Mouse (Mus musculus): ENCODE measurements around the gene Clcn1. TPM values are rescaled to one million over a fixed set of nuclear protein-coding genes. Genes with fewer than 3 reads are reported as not detected.
A peak's percentile ranks its signal among the peaks of the same experiment; 100 is the strongest.

The Clcn1 gene
- polyA plus RNA-seq, 1 experiment from 2014 or later, result 0.73 TPM

DNA sequence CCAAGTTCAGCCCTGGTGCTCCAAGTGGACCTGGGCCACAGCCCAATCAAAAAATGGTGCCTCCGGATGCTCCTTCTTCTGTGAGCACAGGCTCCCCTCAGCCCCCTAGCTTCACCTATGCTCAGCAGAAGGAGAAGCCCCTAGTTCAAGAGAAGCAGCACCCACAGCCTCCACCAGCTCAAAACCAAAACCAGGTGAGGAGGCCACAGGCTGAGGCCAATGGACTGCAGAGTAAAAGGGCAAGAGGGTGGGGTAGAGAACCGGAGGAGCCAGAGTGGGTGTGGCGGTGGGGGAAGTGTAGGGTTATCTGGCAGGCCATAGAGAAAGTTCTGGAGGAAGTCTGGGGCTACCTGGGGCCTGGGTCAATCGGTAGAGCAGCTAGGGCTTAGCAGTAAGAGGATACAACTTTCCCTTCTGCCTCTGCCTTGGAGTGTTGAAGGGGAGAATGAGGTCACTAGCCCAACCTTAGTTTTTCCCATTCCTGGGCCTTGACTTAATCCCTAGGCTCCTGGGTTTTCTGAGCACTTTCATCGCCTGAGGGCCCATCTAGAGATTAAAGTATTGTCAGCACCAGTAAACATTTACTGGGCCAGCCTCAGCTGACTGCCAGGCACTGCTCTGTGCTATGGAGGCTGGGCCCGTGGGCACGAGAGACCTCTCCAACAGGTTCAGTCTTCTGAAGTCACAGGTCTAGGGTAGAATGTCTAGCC lies 65.4 kb downstream of the Clcn1 start:
- H3K4me2 ChIP-seq, result peak overlapping the region; percentile 99
- H3K9ac ChIP-seq, result peak overlapping the region; percentile 98
- H3K9me3 ChIP-seq (replicated peaks), result no peaks in the 10 kb centered on the region
- peaks cover 56% of the 10 kb centered on the region for H3K36me3 ChIP-seq
- 37% methylated on average over 7 of the region's 7 CpGs for WGBS
- H3K4me1 ChIP-seq (replicated peaks), result peaks cover 67% of the 10 kb centered on the region
- H3K27ac ChIP-seq (ENCODE audit: poor library complexity, severe bottlenecking), result peak overlapping the region; percentile 100
- H3K4me3 ChIP-seq, result peak overlapping the region; percentile 93
- no peaks in the 10 kb centered on the region for H3K27me3 ChIP-seq (replicated peaks)
- ATAC-seq (ENCODE audit: insufficient number of reproducible peaks, low FRiP score), result no peak

DNA sequence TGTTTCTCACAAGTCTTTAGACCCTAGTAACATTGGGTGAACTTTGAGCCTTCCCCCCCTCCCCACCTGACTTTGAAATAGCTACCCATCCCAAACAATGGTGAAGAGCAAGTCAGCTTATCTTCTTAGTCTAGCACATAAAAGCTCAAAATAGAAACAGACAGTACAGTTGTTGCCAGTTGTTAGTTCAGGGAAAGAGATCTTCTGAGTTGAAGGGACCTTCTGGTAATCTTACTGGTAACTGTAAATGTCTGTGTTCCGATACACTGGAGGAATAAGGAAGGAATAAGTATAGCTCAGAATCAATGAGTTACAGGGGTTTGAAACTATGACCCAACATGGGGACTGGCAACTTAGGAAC lies 66.0 kb downstream of the Clcn1 start:
- Histone ChIP-seq H3K27ac (ENCODE audit: poor library complexity, severe bottlenecking) (peak overlapping the region; percentile 100), H3K27me3 (replicated peaks) (no peaks in the 10 kb centered on the region), H3K9ac (peak overlapping the region; percentile 98; the same call in 1 of the 2 replicates), H3K4me3 (peak overlapping the region; percentile 93), H3K36me3 (peaks cover 61% of the 10 kb centered on the region), H3K4me1 (replicated peaks) (peaks cover 73% of the 10 kb centered on the region), H3K4me2 (peak overlapping the region; percentile 99), H3K9me3 (replicated peaks) (no peaks in the 10 kb centered on the region)
- 76% methylated on average over 1 of the region's 1 CpGs for WGBS
- no peak for ATAC-seq (ENCODE audit: insufficient number of reproducible peaks, low FRiP score)

DNA sequence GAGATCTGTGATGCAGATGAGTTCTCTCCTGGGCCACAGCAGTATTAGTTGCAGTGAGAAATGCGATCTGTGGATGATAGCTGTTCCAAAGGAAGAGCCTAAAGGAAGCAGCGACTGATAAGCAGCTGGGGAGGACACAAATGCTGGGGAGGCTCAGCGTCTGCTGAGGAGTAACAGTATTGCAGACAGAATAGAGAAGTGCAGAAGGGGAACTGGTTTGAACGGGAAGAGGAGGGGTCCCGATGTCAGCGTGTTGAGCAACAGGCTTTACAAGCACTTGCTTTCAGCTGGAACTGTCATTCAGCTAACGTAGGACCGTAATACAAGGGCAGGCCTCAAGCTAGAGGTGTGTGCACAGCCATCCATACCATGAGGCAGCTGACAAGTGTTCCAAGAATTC lies 66.7 kb downstream of the Clcn1 start:
- ATAC-seq (ENCODE audit: insufficient number of reproducible peaks, low FRiP score), result no peak
- H3K4me3 ChIP-seq, result peak overlapping the region; percentile 93
- H3K9ac ChIP-seq, result peak overlapping the region; percentile 98
- H3K4me1 ChIP-seq (replicated peaks), result peaks cover 80% of the 10 kb centered on the region
- 27% methylated on average over 8 of the region's 8 CpGs for WGBS
- peak overlapping the region; percentile 100 for H3K27ac ChIP-seq (ENCODE audit: poor library complexity, severe bottlenecking)
- no peaks in the 10 kb centered on the region for H3K27me3 ChIP-seq (replicated peaks)
- H3K36me3 ChIP-seq, result peaks cover 68% of the 10 kb centered on the region
- no peaks in the 10 kb centered on the region for H3K9me3 ChIP-seq (replicated peaks)
- H3K4me2 ChIP-seq, result peak overlapping the region; percentile 99

DNA sequence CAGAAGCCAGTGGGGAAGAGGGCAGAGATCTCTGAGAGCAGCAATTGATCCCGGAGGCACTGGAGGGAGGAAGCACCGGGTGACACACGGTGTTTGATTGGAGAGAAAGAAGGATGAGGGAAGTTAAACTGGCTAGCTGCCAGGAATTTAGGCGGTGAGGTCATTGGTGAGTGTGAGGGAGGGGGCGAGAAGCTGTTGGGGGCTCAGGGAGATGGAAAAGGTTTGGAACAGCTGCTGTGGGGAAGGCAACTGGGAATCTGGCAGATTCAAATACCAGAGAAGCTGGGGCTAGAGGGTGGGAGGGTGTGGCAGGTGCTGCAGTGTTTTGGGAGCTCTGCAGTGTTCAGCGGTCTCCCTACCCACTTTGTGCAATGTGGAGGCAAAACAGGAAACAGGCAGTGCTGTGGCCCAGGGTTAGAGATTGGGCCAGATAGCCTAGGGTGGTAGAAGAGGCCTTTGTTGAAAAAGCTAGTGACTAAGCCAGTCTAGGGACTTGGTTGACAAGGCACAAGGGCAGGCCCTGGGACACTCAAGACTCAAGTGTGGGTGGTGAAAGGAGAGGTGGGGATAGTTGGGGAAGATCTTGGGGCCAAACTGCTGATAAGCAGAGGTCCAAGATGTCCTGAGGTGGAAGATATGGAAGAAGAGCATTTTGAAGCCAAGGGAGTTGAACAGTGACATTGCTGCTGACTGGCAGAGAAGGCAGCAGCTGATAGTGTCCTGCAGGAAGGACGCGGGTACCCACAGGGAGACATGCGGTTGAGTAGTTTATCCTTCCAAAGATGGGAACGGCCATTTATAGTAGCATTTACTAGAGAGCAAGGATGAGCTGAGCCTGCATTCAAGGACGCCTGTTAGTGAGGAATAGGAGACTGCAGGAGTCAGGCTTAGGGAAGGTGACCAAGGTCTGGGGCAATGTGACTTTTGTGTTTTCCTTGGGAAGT lies 67.9 kb downstream of the Clcn1 start:
- no peak for ATAC-seq (ENCODE audit: insufficient number of reproducible peaks, low FRiP score)
- H3K4me1 ChIP-seq (replicated peaks), result peaks cover 85% of the 10 kb centered on the region
- H3K27ac ChIP-seq (ENCODE audit: poor library complexity, severe bottlenecking), result peak overlapping the region; percentile 100
- 15% methylated on average over 11 of the region's 11 CpGs for WGBS
- H3K36me3 ChIP-seq, result peaks cover 80% of the 10 kb centered on the region
- H3K9me3 ChIP-seq (replicated peaks), result no peaks in the 10 kb centered on the region
- peak overlapping the region; percentile 99 for H3K4me2 ChIP-seq
- peak overlapping the region; percentile 93 for H3K4me3 ChIP-seq
- no peaks in the 10 kb centered on the region for H3K27me3 ChIP-seq (replicated peaks)
- peak overlapping the region; percentile 47 for H3K9ac ChIP-seq

GRCm38 (mm10) chr6:42355366-42355765 lies 68.9 kb downstream of the Clcn1 start:
- H3K27me3 ChIP-seq (replicated peaks), result no peaks in the 10 kb centered on the region
- WGBS, result 90% methylated on average over 6 of the region's 6 CpGs
- peak overlapping the region; percentile 93; the same call in 1 of the 2 replicates for H3K4me3 ChIP-seq
- H3K4me1 ChIP-seq (replicated peaks), result peaks cover 94% of the 10 kb centered on the region
- H3K9me3 ChIP-seq (replicated peaks), result no peaks in the 10 kb centered on the region
- H3K4me2 ChIP-seq, result peak overlapping the region; percentile 99
- peak overlapping the region; percentile 22; the same call in 1 of the 2 replicates for H3K9ac ChIP-seq
- no peak for ATAC-seq (ENCODE audit: insufficient number of reproducible peaks, low FRiP score)
- H3K27ac ChIP-seq (ENCODE audit: poor library complexity, severe bottlenecking), result peak overlapping the region; percentile 100; the same call in 1 of the 2 replicates
- H3K36me3 ChIP-seq, result peaks cover 90% of the 10 kb centered on the region

GRCm38 (mm10) chr6:42355794-42356600 lies 69.5 kb downstream of the Clcn1 start:
- no peak overlapping the region for H3K4me3 ChIP-seq
- peaks cover 96% of the 10 kb centered on the region for H3K4me1 ChIP-seq (replicated peaks)
- H3K4me2 ChIP-seq, result peak overlapping the region; percentile 99
- H3K27me3 ChIP-seq (replicated peaks), result no peaks in the 10 kb centered on the region
- H3K9me3 ChIP-seq (replicated peaks), result no peaks in the 10 kb centered on the region
- peak overlapping the region; percentile 22; the same call in 1 of the 2 replicates for H3K9ac ChIP-seq
- ATAC-seq (ENCODE audit: insufficient number of reproducible peaks, low FRiP score), result no peak
- peak overlapping the region; percentile 100 for H3K27ac ChIP-seq (ENCODE audit: poor library complexity, severe bottlenecking)
- H3K36me3 ChIP-seq, result peaks cover 95% of the 10 kb centered on the region
- WGBS, result 88% methylated on average over 13 of the region's 13 CpGs

GRCm38 (mm10) chr6:42356913-42357312 lies 70.4 kb downstream of the Clcn1 start:
- Histone ChIP-seq H3K4me3 (no peak overlapping the region), H3K4me2 (no peak overlapping the region), H3K9me3 (replicated peaks) (no peaks in the 10 kb centered on the region), H3K4me1 (replicated peaks) (peaks cover 96% of the 10 kb centered on the region), H3K36me3 (peaks cover 92% of the 10 kb centered on the region), H3K27ac (ENCODE audit: poor library complexity, severe bottlenecking) (peak overlapping the region; percentile 48; the same call in 1 of the 2 replicates), H3K9ac (peak overlapping the region; percentile 21; the same call in 1 of the 2 replicates), H3K27me3 (replicated peaks) (no peaks in the 10 kb centered on the region)
- no peak for ATAC-seq (ENCODE audit: insufficient number of reproducible peaks, low FRiP score)
- WGBS, result 86% methylated on average over 5 of the region's 5 CpGs

DNA sequence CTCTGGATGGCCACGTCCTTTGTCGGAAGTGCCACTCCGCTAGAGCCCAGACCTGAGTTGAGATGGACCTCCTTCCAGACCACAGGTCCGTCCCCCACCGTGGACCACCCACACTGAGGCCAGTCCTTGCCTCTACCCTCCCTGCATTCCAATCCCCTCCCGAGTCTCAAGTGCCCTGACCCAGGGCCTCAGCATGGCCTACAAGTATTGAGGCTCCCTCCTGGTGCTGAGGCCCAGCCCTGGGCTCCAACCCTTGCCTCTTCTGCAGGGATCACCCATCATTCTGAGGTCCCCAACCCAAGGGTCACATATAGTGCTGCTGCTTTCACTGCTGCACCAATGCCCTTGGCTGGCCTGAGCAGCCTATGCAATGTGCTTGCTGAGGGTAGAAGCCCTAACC lies 71.4 kb downstream of the Clcn1 start:
- 49% methylated on average over 6 of the region's 6 CpGs for WGBS
- Histone ChIP-seq H3K4me2 (no peak overlapping the region), H3K9me3 (replicated peaks) (no peaks in the 10 kb centered on the region), H3K4me3 (no peak overlapping the region), H3K9ac (peak overlapping the region; percentile 13; the same call in 1 of the 2 replicates), H3K36me3 (peaks cover 82% of the 10 kb centered on the region), H3K27ac (ENCODE audit: poor library complexity, severe bottlenecking) (peak overlapping the region; percentile 48), H3K27me3 (replicated peaks) (no peaks in the 10 kb centered on the region), H3K4me1 (replicated peaks) (peaks cover 96% of the 10 kb centered on the region)
- ATAC-seq (ENCODE audit: insufficient number of reproducible peaks, low FRiP score), result no peak

GRCm38 (mm10) chr6:42358901-42359300 lies 72.4 kb downstream of the Clcn1 start:
- H3K4me1 ChIP-seq (replicated peaks), result peaks cover 95% of the 10 kb centered on the region
- H3K9ac ChIP-seq, result no peak overlapping the region
- no peak overlapping the region for H3K4me3 ChIP-seq
- H3K27ac ChIP-seq (ENCODE audit: poor library complexity, severe bottlenecking), result peak overlapping the region; percentile 76
- no peak overlapping the region for H3K4me2 ChIP-seq
- H3K36me3 ChIP-seq, result peaks cover 73% of the 10 kb centered on the region
- H3K27me3 ChIP-seq (replicated peaks), result no peaks in the 10 kb centered on the region
- ATAC-seq (ENCODE audit: insufficient number of reproducible peaks, low FRiP score), result no peak
- no peaks in the 10 kb centered on the region for H3K9me3 ChIP-seq (replicated peaks)
- 80% methylated on average over 12 of the region's 12 CpGs for WGBS

GRCm38 (mm10) chr6:42359364-42360147 lies 73.1 kb downstream of the Clcn1 start:
- peaks cover 72% of the 10 kb centered on the region for H3K36me3 ChIP-seq
- WGBS, result 26% methylated on average over 9 of the region's 9 CpGs
- no peak overlapping the region for H3K4me2 ChIP-seq

More at GRCm38 (mm10) chr6:42359364-42360147, 73.1 kb downstream of the Clcn1 start:
- peak; percentile 33 for ATAC-seq (ENCODE audit: insufficient number of reproducible peaks, low FRiP score)
- H3K4me1 ChIP-seq (replicated peaks), result peaks cover 89% of the 10 kb centered on the region
- H3K9ac ChIP-seq, result no peak overlapping the region
- H3K4me3 ChIP-seq, result no peak overlapping the region
- no peaks in the 10 kb centered on the region for H3K27me3 ChIP-seq (replicated peaks)
- peak overlapping the region; percentile 76 for H3K27ac ChIP-seq (ENCODE audit: poor library complexity, severe bottlenecking)
- H3K9me3 ChIP-seq (replicated peaks), result no peaks in the 10 kb centered on the region

Data from heart, embryonic 12.5 days (tissue).